Mouse (Mus musculus) embryonic fibroblast, embryonic 13.5 days (primary cell): ENCODE data around the gene Pgap1.
A peak's percentile ranks its signal among the peaks of the same experiment; 100 is the strongest.

Source experiments
- CTCF ChIP-seq: IDR thresholded peaks from 2 replicates; pipeline ENCODE4 v1.5.1; 2011; ENCODE audit warnings: mild to moderate bottlenecking, control low read depth, low read length, moderate library complexity, borderline replicate concordance; ENCODE audit not compliant: insufficient read depth
- POLR2A ChIP-seq: IDR thresholded peaks from 2 replicates; pipeline ENCODE4 v1.6.1; 2011; ENCODE audit warnings: low read depth, mild to moderate bottlenecking, control low read depth, low read length, moderate library complexity

DNA sequence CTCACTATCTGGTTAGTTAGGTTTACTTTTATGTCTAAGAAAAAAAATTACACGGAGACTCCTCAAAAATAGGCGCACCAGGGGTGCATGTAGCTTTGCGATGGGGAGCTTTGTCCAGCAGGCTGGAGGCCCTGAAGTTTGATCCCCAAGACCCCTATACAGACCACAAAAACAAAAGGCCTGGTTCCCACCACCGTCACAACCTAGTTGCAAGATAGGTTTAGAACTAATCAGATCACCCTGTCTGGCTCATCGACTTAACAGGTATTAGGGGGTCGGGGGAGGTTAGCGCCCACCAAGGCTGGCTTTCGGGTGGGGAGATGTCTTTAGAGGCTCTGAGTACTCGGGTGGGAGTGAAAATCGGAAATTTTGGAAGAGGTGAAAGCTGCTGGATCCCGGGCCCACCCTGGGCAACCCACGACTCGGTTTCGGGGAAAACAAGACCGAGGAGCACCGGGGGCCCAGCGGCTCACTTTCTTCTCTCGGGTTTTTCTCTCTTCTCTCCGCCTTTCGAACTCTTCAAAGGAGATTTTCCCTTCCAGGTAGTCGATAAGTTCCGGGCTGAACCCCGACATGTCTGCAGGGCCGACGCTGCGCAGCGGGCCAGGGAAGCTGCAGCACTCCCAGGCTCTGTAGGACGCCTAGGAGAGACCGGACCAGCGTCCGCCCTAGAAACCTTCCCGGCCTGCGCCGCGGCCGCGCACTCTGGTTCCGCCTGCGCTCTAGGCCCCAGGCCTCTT lies 119.0 kb downstream of the Pgap1 start, which contains the start of gene Gtf3c3:
- TF ChIP-seq CTCF = no peak
- peak; percentile 87 for TF ChIP-seq POLR2A
